Mouse (Mus musculus) intestine, embryonic 16.5 days (tissue): Measurements from ENCODE around the gene Treml4. TPM values are rescaled to one million over a fixed set of nuclear protein-coding genes. Genes with fewer than 3 reads are reported as not detected.
A peak's percentile ranks its signal among the peaks of the same experiment; 100 is the strongest.

ENCODE experiments used
- ATAC-seq: fragments of 200-750 bp; cut with Nextera tagmentation; 2 replicates; pipeline ENCODE4 v1.8.0; 2017; ENCODE audit warnings: moderate TSS enrichment, moderate library complexity
- H3K27ac ChIP-seq: fragments of 300-500 bp; sonication (generic); 2 replicates; pipeline ENCODE4 v1.5.1; 2014; ENCODE audit warnings: mild to moderate bottlenecking, low read length
- H3K27me3 ChIP-seq: fragments of 300-500 bp; sonication (generic); replicated peaks from 2 replicates; pipeline ENCODE4 v1.6.1; 2014; ENCODE audit warnings: low read length, control low read depth, mixed read lengths; ENCODE audit not compliant: control insufficient read depth, insufficient read depth
- H3K36me3 ChIP-seq: fragments of 300-500 bp; sonication (generic); 2 replicates; pipeline ENCODE4 v1.6.1; 2014; ENCODE audit warnings: low read length, control low read depth; ENCODE audit not compliant: control insufficient read depth, insufficient read depth
- H3K4me1 ChIP-seq: fragments of 300-500 bp; sonication (generic); 2 replicates; pipeline ENCODE4 v1.6.1; 2014; ENCODE audit warnings: low read length, control low read depth, mixed read lengths; ENCODE audit not compliant: control insufficient read depth, insufficient read depth
- H3K4me2 ChIP-seq: fragments of 300-500 bp; sonication (generic); 2 replicates; pipeline ENCODE4 v1.6.1; 2014; ENCODE audit warnings: low read depth, low read length, control low read depth
- H3K4me3 ChIP-seq: fragments of 300-500 bp; sonication (generic); 2 replicates; pipeline ENCODE4 v1.5.1; 2014; ENCODE audit warnings: mild to moderate bottlenecking, low read length
- H3K9ac ChIP-seq: fragments of 300-500 bp; sonication (generic); 2 replicates; pipeline ENCODE4 v1.6.1; 2014; ENCODE audit warnings: low read depth, low read length
- H3K9me3 ChIP-seq: fragments of 300-500 bp; sonication (generic); 2 replicates; pipeline ENCODE4 v1.6.1; 2016; ENCODE audit warnings: low read length, control low read depth; ENCODE audit not compliant: control insufficient read depth
- WGBS: fragments of 180-500 bp; shearing (Covaris S2); extraction: QIAGEN DNeasy Blood & Tissue Kit; methylation state at CpG from one replicate; pipeline ENCODE4 v1.1.7; 2014; 5-methylcytosine and 5-hydroxymethylcytosine counted together
- polyA plus RNA-seq: library from polyadenylated mRNA; unstranded; fragments of >200 nt; fragmentation: Nextera tagmentation; extraction: Ambion mirVana; gene quantifications from 2 replicates; pipeline ENCODE4 v1.2.1, GENCODE M21; 2015

Treml4 gene
- polyA plus RNA-seq, 1 experiment from 2014 or later = 4.0 TPM

DNA sequence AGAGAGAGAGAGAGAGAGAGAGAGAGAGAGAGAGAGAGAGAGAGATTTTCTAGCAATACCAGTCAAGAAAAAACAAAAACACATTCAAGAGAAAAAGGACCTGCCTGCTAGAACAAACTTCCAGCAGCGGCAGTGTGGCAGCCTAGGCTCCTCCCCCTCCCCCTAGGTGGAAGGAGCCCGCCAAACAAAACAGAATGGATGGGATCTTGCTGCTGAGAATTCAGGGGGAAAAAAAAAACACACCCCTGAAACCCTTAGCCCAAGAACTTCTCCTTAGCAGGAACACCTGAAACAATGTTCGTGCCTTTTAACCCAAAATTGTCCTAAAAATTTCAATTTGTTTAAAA, 17.6 kb downstream of the Treml4 start:
- Histone ChIP-seq H3K4me1 (peaks cover 7% of the 10 kb centered on the region; the same call in 1 of the 2 replicates), H3K4me3 (peak overlapping the region; percentile 30), H3K27ac (no peak overlapping the region), H3K9me3 (no peaks in the 10 kb centered on the region), H3K27me3 (no peaks in the 10 kb centered on the region), H3K36me3 (no peaks in the 10 kb centered on the region), H3K4me2 (peak overlapping the region; percentile 50), H3K9ac (peak overlapping the region; percentile 56; the same call in 1 of the 2 replicates)
- ATAC-seq = 0 out of 2 replicates have a peak, but pooled peaks have one; percentile 26
- 3% methylated on average over 3 of the region's 3 CpGs for WGBS

- Histone ChIP-seq H3K36me3 (no peaks in the 10 kb centered on the region), H3K4me2 (no peak overlapping the region), H3K4me1 (no peaks in the 10 kb centered on the region), H3K9me3 (no peaks in the 10 kb centered on the region; the same call in 1 of the 2 replicates), H3K27me3 (no peaks in the 10 kb centered on the region), H3K27ac (no peak overlapping the region), H3K9ac (no peak overlapping the region), H3K4me3 (no peak overlapping the region)
- 47% methylated on average over 1 of the region's 1 CpGs for WGBS
- ATAC-seq = no peak
These were observed 22.7 kb downstream of the Treml4 start for GRCm38 (mm10) chr17:48286765-48287164.

DNA sequence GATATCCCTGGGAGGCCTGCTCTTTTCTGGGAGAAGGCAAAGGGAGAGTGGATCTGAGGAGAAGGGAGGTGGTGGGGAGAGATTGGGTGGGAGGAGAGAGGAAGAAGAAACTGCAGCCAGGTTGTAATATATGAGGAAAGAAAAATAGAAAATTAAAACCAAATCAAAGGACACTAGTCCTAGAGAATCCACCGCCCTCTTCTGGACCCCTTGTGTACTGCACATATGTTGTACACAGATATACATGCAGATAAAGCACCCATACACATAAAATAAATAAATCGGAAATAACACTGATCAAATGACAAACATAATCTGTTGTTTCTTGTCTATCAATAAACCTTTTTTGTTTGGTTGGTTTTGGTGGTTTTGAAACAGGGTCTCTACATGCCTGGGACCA, 23.2 kb downstream of the Treml4 start:
- Histone ChIP-seq H3K4me3 (no peak overlapping the region), H3K27ac (no peak overlapping the region), H3K4me2 (no peak overlapping the region), H3K4me1 (no peaks in the 10 kb centered on the region), H3K9ac (no peak overlapping the region), H3K36me3 (no peaks in the 10 kb centered on the region), H3K27me3 (no peaks in the 10 kb centered on the region), H3K9me3 (no peaks in the 10 kb centered on the region; the same call in 1 of the 2 replicates)
- WGBS = 69% methylated on average over 2 of the region's 2 CpGs
- ATAC-seq = no peak

GRCm38 (mm10) chr17:48293500-48294194, 29.6 kb downstream of the Treml4 start:
- WGBS = 86% methylated on average over 5 of the region's 5 CpGs
- Histone ChIP-seq H3K27me3 (no peaks in the 10 kb centered on the region), H3K4me3 (no peak overlapping the region), H3K36me3 (no peaks in the 10 kb centered on the region), H3K9ac (no peak overlapping the region), H3K27ac (no peak overlapping the region), H3K9me3 (no peaks in the 10 kb centered on the region; the same call in 1 of the 2 replicates), H3K4me1 (no peaks in the 10 kb centered on the region), H3K4me2 (no peak overlapping the region)
- no peak for ATAC-seq

GRCm38 (mm10) chr17:48299203-48299602, 35.1 kb downstream of the Treml4 start, which contains the start of gene Treml2:
TSS of gene Treml2 (plus strand) at chr17:48299498.
- H3K9me3 ChIP-seq = no peaks in the 10 kb centered on the region
- ATAC-seq = no peak
- no peaks in the 10 kb centered on the region for H3K36me3 ChIP-seq
- no peaks in the 10 kb centered on the region for H3K27me3 ChIP-seq
- peak within 1 kb of the TSS; percentile 16; the same call in 1 of the 2 replicates for H3K4me2 ChIP-seq
- WGBS = 28% methylated on average over 3 of the region's 4 CpGs
- no peak within 1 kb of the TSS for H3K9ac ChIP-seq
- no peak within 1 kb of the TSS for H3K27ac ChIP-seq
- H3K4me1 ChIP-seq = peaks cover 7% of the 10 kb centered on the region
- H3K4me3 ChIP-seq = no peak within 1 kb of the TSS

DNA sequence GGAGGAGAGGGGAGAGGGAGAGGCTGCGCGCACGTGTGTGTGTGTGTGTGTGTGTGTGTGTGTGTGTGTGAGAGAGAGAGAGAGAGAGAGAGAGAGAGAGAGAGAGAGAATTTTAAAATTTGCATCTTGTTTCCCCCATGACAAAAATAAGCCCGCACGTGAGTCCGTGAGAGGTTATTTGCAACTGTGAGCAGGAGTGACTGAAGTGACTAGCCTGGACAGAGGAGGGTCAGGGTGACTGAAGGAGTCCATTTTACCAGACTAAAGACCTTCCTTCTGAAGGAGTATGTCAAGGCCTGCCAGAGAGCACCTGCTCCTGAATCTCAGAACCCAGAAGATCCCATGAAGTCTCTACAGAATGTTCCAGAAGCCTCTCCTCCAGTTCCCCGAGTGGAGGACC, 35.7 kb downstream of the Treml4 start:
- Histone ChIP-seq H3K9ac (no peak overlapping the region), H3K4me1 (peaks cover 7% of the 10 kb centered on the region), H3K36me3 (no peaks in the 10 kb centered on the region), H3K4me2 (peak overlapping the region; percentile 16; the same call in 1 of the 2 replicates), H3K4me3 (no peak overlapping the region), H3K27ac (no peak overlapping the region), H3K9me3 (no peaks in the 10 kb centered on the region), H3K27me3 (no peaks in the 10 kb centered on the region)
- peak; percentile 18; the same call in 1 of the 2 replicates for ATAC-seq
- WGBS = 56% methylated on average over 7 of the region's 7 CpGs

- Histone ChIP-seq H3K9me3 (no peaks in the 10 kb centered on the region), H3K9ac (no peak overlapping the region), H3K4me1 (peaks cover 7% of the 10 kb centered on the region), H3K27ac (no peak overlapping the region), H3K36me3 (no peaks in the 10 kb centered on the region), H3K27me3 (no peaks in the 10 kb centered on the region), H3K4me3 (no peak overlapping the region), H3K4me2 (peak overlapping the region; percentile 16; the same call in 1 of the 2 replicates)
- ATAC-seq = peak; percentile 74
- 59% methylated on average over 7 of the region's 7 CpGs for WGBS
These were observed 36.1 kb downstream of the Treml4 start for GRCm38 (mm10) chr17:48300199-48300598.

DNA sequence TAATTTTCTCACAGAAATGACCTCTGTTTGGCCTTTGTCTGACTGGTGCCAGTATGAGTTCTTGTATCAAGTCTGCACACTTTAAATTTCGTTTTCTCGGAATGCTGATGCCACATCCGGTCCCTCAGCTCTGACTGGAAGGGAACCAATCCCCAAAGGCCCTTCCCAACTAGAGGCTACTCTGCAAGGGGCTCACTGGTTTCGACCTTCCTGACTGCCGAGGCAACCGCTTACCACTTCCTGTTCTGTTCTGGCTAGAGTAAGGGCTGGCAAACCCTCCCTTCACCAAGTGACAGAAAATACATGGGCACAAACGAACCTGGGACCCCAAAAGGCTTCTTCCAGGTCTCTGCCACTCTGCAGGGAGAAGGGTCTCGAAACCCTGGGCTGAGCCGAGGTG, 36.8 kb downstream of the Treml4 start:
- no peak for ATAC-seq
- H3K27ac ChIP-seq = no peak overlapping the region
- peaks cover 7% of the 10 kb centered on the region for H3K4me1 ChIP-seq
- H3K4me3 ChIP-seq = no peak overlapping the region
- H3K9me3 ChIP-seq = no peaks in the 10 kb centered on the region
- no peak overlapping the region for H3K9ac ChIP-seq
- WGBS = 66% methylated on average over 9 of the region's 9 CpGs
- no peaks in the 10 kb centered on the region for H3K36me3 ChIP-seq
- no peaks in the 10 kb centered on the region for H3K27me3 ChIP-seq
- no peak overlapping the region for H3K4me2 ChIP-seq

DNA sequence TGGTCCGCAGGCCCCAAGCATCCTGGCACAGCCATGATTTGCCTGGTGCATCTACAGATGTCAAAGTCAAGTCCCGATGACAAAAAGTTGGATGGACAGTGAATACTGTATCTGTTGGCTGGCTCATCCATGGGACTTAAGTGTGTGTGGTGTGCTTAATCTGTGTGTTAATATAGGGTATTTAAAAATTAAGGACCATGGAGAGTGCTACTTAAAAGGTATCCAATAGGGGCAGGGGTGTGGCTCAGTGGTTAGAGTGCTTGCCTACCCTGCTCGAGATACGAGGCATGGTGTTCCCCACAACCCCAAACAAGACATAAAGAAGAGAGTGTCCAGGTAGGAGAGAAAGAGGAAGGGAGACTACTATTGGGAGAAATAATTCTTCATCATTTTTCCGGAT, 37.7 kb downstream of the Treml4 start:
- Histone ChIP-seq H3K4me3 (no peak overlapping the region), H3K9me3 (no peaks in the 10 kb centered on the region), H3K36me3 (no peaks in the 10 kb centered on the region), H3K4me2 (no peak overlapping the region), H3K4me1 (peaks cover 7% of the 10 kb centered on the region), H3K9ac (no peak overlapping the region), H3K27ac (no peak overlapping the region), H3K27me3 (no peaks in the 10 kb centered on the region)
- 94% methylated on average over 5 of the region's 5 CpGs for WGBS
- ATAC-seq = no peak
